Mouse (Mus musculus): ENCODE measurements around the gene Rassf10.

GRCm38 (mm10) chr7:112923712-112924111 is 30.1 kb upstream of the Rassf10 start:
- TF ChIP-seq CTCF (IDR thresholded peaks at IDR 0.05) (no peak), EP300 (IDR thresholded peaks at IDR 0.05) (no peak)
